Mouse (Mus musculus) lung, embryonic 15.5 days (tissue): ENCODE results near the gene Csdc2. TPM values are rescaled to one million over a fixed set of nuclear protein-coding genes. Genes with fewer than 3 reads are reported as not detected.
"Not testable (repeated sequence)": the region's sequence is repeated elsewhere in the genome, so short reads cannot be mapped to it uniquely, and the experiment has no call there.

Experiments used
- ATAC-seq: fragments of 200-750 bp; cut with Nextera tagmentation; 2 replicates; pipeline ENCODE4 v1.8.0; 2017; ENCODE audit warnings: moderate number of reproducible peaks, borderline replicate concordance; ENCODE audit not compliant: low FRiP score, low TSS enrichment; ENCODE audit errors: extremely low read depth
- H3K27ac ChIP-seq: fragments of 300-500 bp; sonication (generic); 2 replicates; pipeline ENCODE4 v1.5.1; 2015; ENCODE audit warnings: moderate library complexity, mild to moderate bottlenecking, inconsistent platforms
- H3K27me3 ChIP-seq: fragments of 300-500 bp; sonication (generic); 2 replicates; pipeline ENCODE4 v1.6.1; 2015; ENCODE audit warnings: inconsistent platforms
- H3K36me3 ChIP-seq: fragments of 300-500 bp; sonication (generic); 2 replicates; pipeline ENCODE4 v1.6.1; 2015; ENCODE audit warnings: inconsistent platforms
- H3K4me1 ChIP-seq: fragments of 300-500 bp; sonication (generic); 2 replicates; pipeline ENCODE4 v1.6.1; 2015; ENCODE audit warnings: inconsistent platforms
- H3K4me2 ChIP-seq: fragments of 300-500 bp; sonication (generic); 2 replicates; pipeline ENCODE4 v1.6.1; 2015; ENCODE audit warnings: inconsistent platforms, mild to moderate bottlenecking, moderate library complexity
- H3K4me3 ChIP-seq: fragments of 300-500 bp; sonication (generic); 2 replicates; pipeline ENCODE4 v1.5.1; 2015; ENCODE audit warnings: mild to moderate bottlenecking, inconsistent platforms
- H3K9ac ChIP-seq: fragments of 300-500 bp; sonication (generic); 2 replicates; pipeline ENCODE4 v1.6.1; 2015; ENCODE audit warnings: inconsistent platforms
- H3K9me3 ChIP-seq: fragments of 300-500 bp; sonication (generic); 2 replicates; pipeline ENCODE4 v1.6.1; 2016; ENCODE audit warnings: inconsistent platforms
- WGBS: fragments of 180-500 bp; shearing (Covaris S2); methylation state at CpG from one replicate; pipeline ENCODE4 v1.1.7; 2015; 5-methylcytosine and 5-hydroxymethylcytosine counted together
- polyA plus RNA-seq: library from polyadenylated mRNA; unstranded; fragments of >200 nt; fragmentation: Nextera tagmentation; extraction: Ambion mirVana; gene quantifications from 2 replicates; pipeline ENCODE4 v1.2.1, GENCODE M21; 2015

The Csdc2 gene
- polyA plus RNA-seq, 1 experiment from 2014 or later: 11.2 TPM

DNA sequence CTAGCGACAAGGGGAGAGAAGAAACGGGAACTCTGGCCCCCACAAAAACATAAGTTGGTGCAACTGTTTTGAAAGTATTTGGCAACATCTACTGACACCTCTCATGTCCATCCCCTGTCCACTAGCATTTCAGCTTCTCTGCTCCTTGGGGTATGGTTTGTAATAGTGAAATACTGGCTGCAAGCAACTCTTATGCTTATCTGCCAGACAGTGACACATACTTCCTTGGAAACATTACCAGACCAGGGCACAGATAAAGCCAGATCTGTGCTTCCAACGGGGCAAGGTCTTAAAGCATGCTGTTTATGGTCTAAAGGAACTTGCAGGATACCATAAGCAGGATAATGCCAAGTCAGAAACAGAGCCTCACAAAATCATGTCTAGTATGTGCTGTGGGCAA is 22.3 kb downstream of the Csdc2 start:
- 0 out of 2 replicates have a peak, but pooled peaks cover 4% of the 10 kb centered on the region for H3K4me1 ChIP-seq
- WGBS: 79% methylated on average over 3 of the region's 3 CpGs
- H3K4me3 ChIP-seq: no peak overlapping the region
- H3K27me3 ChIP-seq: no peaks in the 10 kb centered on the region
- H3K9ac ChIP-seq: 0 out of 2 replicates have a peak overlapping the region, but pooled peaks have one; percentile 0
- no peak for ATAC-seq
- H3K9me3 ChIP-seq: no peaks in the 10 kb centered on the region
- H3K27ac ChIP-seq: no peak overlapping the region
- peaks cover 11% of the 10 kb centered on the region for H3K36me3 ChIP-seq
- no peak overlapping the region for H3K4me2 ChIP-seq

DNA sequence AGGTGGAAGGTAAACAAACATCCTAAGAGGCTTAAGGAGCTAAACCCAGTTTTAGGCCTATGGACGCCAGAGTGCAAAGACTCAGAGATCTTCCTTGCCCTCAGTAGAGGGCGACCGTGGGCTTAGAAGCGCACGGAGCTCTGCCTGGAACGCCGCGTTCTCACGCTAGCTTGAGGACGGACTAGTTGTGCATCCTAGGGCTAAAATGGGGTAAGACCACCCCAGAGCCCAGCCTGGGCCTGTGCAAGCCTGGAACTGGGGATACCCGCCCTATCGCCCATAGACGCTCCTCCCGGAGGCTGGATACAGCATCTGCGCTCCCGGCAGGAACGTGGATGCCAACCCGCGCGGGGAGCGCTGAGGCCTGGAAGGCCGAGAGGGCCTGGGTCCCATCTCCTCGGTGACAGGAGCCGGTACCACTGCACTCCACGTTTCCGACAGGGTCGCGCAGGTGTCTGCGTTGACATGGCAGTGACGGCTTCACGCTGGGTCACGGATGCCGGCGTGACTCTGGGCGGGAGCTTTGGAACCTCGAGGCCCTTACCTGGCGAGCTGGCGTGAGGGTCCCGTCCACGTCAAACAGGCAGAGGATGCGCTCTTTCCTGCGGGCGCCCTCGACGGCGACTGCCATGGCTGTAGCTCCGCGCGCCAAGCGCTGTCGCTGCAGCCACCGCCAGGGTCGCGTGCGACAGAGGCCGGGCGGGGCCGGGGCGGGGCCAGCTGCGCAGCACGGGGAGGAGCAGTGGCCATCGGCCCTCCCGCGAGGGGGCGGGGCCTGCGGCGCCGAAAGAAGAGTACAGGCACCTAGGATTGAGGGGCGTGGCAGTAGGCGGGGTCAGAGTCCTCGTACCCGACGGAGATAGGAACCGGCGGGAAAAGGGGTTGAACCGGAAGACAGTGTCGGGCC is 23.9 kb downstream of the Csdc2 start, which contains the start of gene Pmm1:
Gene Pmm1 (minus strand): TSS at position 760 of the 907 bp plus-strand sequence.
- no peaks in the 10 kb centered on the region for H3K27me3 ChIP-seq
- under 1% methylated on average over 68 of the region's 77 CpGs for WGBS
- H3K4me1 ChIP-seq: 0 out of 2 replicates have a peak, but pooled peaks cover 4% of the 10 kb centered on the region
- ATAC-seq: peak; percentile 97
- H3K27ac ChIP-seq: peak within 1 kb of the TSS; percentile 91
- no peaks in the 10 kb centered on the region for H3K36me3 ChIP-seq
- H3K4me2 ChIP-seq: peak within 1 kb of the TSS; percentile 100
- no peaks in the 10 kb centered on the region for H3K9me3 ChIP-seq
- H3K9ac ChIP-seq: peak within 1 kb of the TSS; percentile 75
- H3K4me3 ChIP-seq: peak within 1 kb of the TSS; percentile 70

GRCm38 (mm10) chr15:81961078-81961451 is 24.5 kb downstream of the Csdc2 start:
- Histone ChIP-seq H3K4me1 (0 out of 2 replicates have a peak, but pooled peaks cover 4% of the 10 kb centered on the region), H3K27ac (no peak overlapping the region)

DNA sequence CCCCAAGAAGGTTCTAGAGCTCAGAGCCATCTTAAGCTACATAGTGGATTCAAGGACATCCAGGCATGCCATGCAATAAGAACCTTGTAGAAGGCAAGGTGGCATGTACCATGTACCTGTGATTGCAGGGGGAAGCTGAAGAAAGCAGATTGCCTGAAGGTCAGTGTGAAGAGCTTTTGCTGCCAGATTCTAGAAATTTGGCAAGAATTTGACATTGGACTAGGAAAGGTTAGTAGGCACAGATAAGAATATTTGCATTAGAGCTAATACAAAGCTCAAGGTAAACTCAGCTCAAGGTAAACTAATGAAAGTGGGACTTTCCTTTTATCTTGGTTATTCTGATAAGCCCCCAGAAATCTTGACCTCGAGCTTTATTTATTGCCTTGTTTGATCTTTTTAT is 27.7 kb downstream of the Csdc2 start:
- Histone ChIP-seq H3K9me3 (no peaks in the 10 kb centered on the region), H3K27ac (no peak overlapping the region), H3K4me2 (no peak overlapping the region), H3K27me3 (no peaks in the 10 kb centered on the region), H3K9ac (no peak overlapping the region), H3K36me3 (no peaks in the 10 kb centered on the region), H3K4me3 (no peak overlapping the region), H3K4me1 (0 out of 2 replicates have a peak, but pooled peaks cover 4% of the 10 kb centered on the region)
- 11% methylated on average over 1 of the region's 1 CpGs for WGBS
- no peak for ATAC-seq

More at GRCm38 (mm10) chr15:81961078-81961451, 24.5 kb downstream of the Csdc2 start:
- Histone ChIP-seq H3K27me3 (no peaks in the 10 kb centered on the region), H3K4me2 (peak overlapping the region; percentile 100), H3K36me3 (no peaks in the 10 kb centered on the region), H3K9ac (peak overlapping the region; percentile 19; the same call in 1 of the 2 replicates), H3K4me3 (peak overlapping the region; percentile 70), H3K9me3 (no peaks in the 10 kb centered on the region)
- 0% methylated on average over 7 of the region's 8 CpGs for WGBS
- no peak for ATAC-seq

- 58% methylated on average over 4 of the region's 4 CpGs for WGBS
- ATAC-seq: no peak
- H3K36me3 ChIP-seq: no peaks in the 10 kb centered on the region
Observed at GRCm38 (mm10) chr15:81964980-81965545, 28.5 kb downstream of the Csdc2 start.

GRCm38 (mm10) chr15:81966062-81966829 is 29.7 kb downstream of the Csdc2 start:
- no peak overlapping the region for H3K27ac ChIP-seq
- no peak for ATAC-seq
- 54% methylated on average over 12 of the region's 14 CpGs for WGBS
- no peak overlapping the region for H3K4me3 ChIP-seq
- H3K4me2 ChIP-seq: no peak overlapping the region
- no peak overlapping the region for H3K9ac ChIP-seq
- H3K36me3 ChIP-seq: no peaks in the 10 kb centered on the region
- H3K27me3 ChIP-seq: no peaks in the 10 kb centered on the region
- H3K4me1 ChIP-seq: no peaks in the 10 kb centered on the region
- H3K9me3 ChIP-seq: no peaks in the 10 kb centered on the region

More at GRCm38 (mm10) chr15:81964980-81965545, 28.5 kb downstream of the Csdc2 start:
- Histone ChIP-seq H3K27ac (no peak overlapping the region), H3K9ac (no peak overlapping the region), H3K27me3 (no peaks in the 10 kb centered on the region), H3K4me2 (no peak overlapping the region), H3K4me3 (no peak overlapping the region), H3K9me3 (no peaks in the 10 kb centered on the region), H3K4me1 (0 out of 2 replicates have a peak, but pooled peaks cover 4% of the 10 kb centered on the region)

- Histone ChIP-seq H3K9ac (no peak overlapping the region), H3K4me3 (no peak overlapping the region), H3K36me3 (no peaks in the 10 kb centered on the region), H3K4me1 (no peaks in the 10 kb centered on the region), H3K27ac (no peak overlapping the region), H3K9me3 (no peaks in the 10 kb centered on the region), H3K27me3 (no peaks in the 10 kb centered on the region), H3K4me2 (no peak overlapping the region)
- WGBS: 88% methylated on average over 5 of the region's 5 CpGs
- ATAC-seq: no peak
Observed at GRCm38 (mm10) chr15:81967821-81968220, 31.3 kb downstream of the Csdc2 start.

DNA sequence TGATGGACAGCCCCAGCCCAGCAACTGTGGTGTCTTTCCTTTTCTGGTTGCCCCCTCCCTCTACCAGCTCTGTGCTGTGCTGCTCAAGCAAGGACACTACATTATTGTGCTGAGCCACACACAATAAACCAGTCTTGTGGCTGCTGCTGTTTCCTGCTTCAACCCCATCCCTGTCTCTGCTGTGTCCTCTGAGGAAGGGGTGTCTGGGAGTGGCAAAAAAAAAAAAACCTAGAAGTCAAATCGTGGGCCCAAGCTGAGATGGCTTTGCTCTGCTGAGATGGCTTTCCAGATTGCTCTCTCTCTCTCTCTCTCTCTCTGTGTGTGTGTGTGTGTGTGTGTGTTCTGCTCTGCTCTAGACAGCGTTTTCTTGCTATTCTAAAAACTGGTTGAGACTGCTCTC is 31.9 kb downstream of the Csdc2 start:
- ATAC-seq: no peak
- Histone ChIP-seq H3K9ac (no peak overlapping the region), H3K9me3 (peaks cover 3% of the 10 kb centered on the region; the same call in 1 of the 2 replicates), H3K4me1 (no peaks in the 10 kb centered on the region), H3K27me3 (no peaks in the 10 kb centered on the region), H3K27ac (no peak overlapping the region), H3K36me3 (no peaks in the 10 kb centered on the region), H3K4me3 (no peak overlapping the region), H3K4me2 (no peak overlapping the region)
- WGBS: 33% methylated on average over 2 of the region's 2 CpGs

DNA sequence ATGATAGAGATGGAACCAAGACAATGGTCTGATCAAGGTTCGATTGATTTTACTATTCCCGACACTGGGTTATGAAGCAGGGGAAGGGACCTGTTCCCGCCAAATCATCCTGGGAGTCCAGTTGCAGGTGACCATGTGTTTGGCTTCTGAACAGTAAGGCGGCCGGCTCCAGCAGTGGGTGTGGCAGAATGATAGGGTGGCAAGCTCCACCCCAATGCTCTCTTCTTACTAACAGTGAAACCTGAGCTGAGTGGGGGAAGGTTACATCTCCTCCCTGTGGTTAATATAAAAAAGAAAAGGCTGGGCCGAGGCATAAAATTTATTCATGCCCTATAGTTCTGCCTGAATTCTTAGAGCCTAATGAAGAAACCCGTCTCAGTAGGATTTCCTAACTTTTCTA is 32.6 kb downstream of the Csdc2 start:
- no peak for ATAC-seq

DNA sequence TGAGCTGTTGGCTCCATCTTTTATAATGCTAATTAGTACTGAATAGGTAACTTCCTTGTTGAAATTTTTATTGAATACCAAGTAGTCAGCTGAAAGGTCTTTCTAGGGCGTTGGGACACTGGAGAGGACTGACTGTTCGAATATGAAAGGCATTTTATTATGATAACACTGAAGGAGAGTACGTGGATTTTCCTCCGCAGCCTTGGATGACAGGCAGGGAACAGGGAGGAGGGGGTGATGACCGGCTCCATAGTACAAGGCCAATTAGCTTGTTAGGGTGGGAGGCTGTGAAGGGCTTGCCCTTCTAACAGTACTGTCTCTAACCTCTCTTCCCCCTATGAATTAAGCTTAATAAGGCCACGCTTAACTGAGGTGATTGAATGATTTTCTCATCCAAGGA is 33.1 kb downstream of the Csdc2 start:
- ATAC-seq: not testable (repeated sequence)
- 75% methylated on average over 6 of the region's 6 CpGs for WGBS

More for the DNA sequence above, 32.6 kb downstream of the Csdc2 start:
- no peaks in the 10 kb centered on the region for H3K36me3 ChIP-seq
- no peak overlapping the region for H3K9ac ChIP-seq
- no peaks in the 10 kb centered on the region for H3K4me1 ChIP-seq
- WGBS: 51% methylated on average over 7 of the region's 7 CpGs
- no peaks in the 10 kb centered on the region for H3K27me3 ChIP-seq
- no peak overlapping the region for H3K4me3 ChIP-seq
- no peak overlapping the region for H3K4me2 ChIP-seq
- no peak overlapping the region for H3K27ac ChIP-seq
- peaks cover 3% of the 10 kb centered on the region; the same call in 1 of the 2 replicates for H3K9me3 ChIP-seq

DNA sequence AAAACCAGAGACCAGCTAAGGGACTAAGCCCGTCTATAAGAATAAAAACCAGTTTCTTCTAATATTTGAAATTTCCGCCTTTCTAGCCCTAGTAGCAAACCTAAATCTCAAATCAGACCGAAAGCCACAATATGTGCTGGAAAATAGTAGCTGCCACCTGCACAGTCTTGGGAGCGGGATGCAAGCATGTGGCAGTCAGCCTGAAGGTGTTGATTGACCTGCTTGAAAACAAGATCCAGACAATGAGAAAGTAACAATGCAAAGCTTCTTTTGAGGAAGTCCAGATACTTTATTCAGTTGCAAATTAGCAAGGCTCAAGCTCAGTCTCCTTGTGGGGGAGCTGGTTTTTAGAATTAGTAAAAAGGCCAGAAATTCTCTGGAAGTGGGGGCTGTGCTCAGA is 33.9 kb downstream of the Csdc2 start:
- H3K27me3 ChIP-seq, H3K9ac ChIP-seq, H3K9me3 ChIP-seq, H3K36me3 ChIP-seq, H3K4me2 ChIP-seq, H3K4me1 ChIP-seq, H3K27ac ChIP-seq, H3K4me3 ChIP-seq, ATAC-seq: not testable (repeated sequence)
- WGBS: 92% methylated on average over 4 of the region's 4 CpGs

More for the DNA sequence above, 33.1 kb downstream of the Csdc2 start:
- not testable (repeated sequence) for H3K27me3 ChIP-seq, H3K27ac ChIP-seq, H3K9ac ChIP-seq, H3K9me3 ChIP-seq, H3K4me3 ChIP-seq, H3K36me3 ChIP-seq, H3K4me2 ChIP-seq, H3K4me1 ChIP-seq
